In genomic region chr3:95677420-95678090, GRCm38 (mm10) we compare ENCODE assay signal across 1 mouse cellular context.
TF ChIP-seq lines count a peak whose summit lies in the region.

No protein-coding gene starts in this region.

TF ChIP-seq in MEL, 35 proteins besides CTCF, POLR2A, EP300 and RAD21:
- TF ChIP-seq ZC3H11A (IDR thresholded peaks at IDR 0.05; ENCODE audit: low read depth, low read length) (no peak), CHD1 (IDR thresholded peaks at IDR 0.05; ENCODE audit: low read depth, low read length) (no peak), BHLHE40 (IDR thresholded peaks at IDR 0.05; ENCODE audit: borderline replicate concordance, low read depth, low read length) (no peak), GABPA (IDR thresholded peaks at IDR 0.05; ENCODE audit: low read depth, low read length) (no peak), MXI1 (IDR thresholded peaks at IDR 0.05; ENCODE audit: low read depth, low read length) (no peak), POLR2AphosphoS2 (IDR thresholded peaks at IDR 0.05; ENCODE audit: low read length) (no peak), ZNF384 (IDR thresholded peaks at IDR 0.05; ENCODE audit: low read depth, low read length) (no peak), MAZ (IDR thresholded peaks at IDR 0.05; ENCODE audit: low read depth, low read length) (no peak), MYB (IDR thresholded peaks at IDR 0.05; ENCODE audit: low read depth, low read length) (no peak), MAX (IDR thresholded peaks at IDR 0.05; ENCODE audit: low read length) (no peak), SIN3A (IDR thresholded peaks at IDR 0.05; ENCODE audit: low read length) (no peak), CHD2 (IDR thresholded peaks at IDR 0.05; ENCODE audit: low read length) (no peak), ELF1 (IDR thresholded peaks at IDR 0.05; ENCODE audit: low read depth, low read length) (no peak), KAT2A (conservative IDR thresholded peaks at IDR 0.05; ENCODE audit: low read depth, low read length) (no peak), ZKSCAN1 (IDR thresholded peaks at IDR 0.05; ENCODE audit: low read depth, low read length) (no peak), GATA1 (IDR thresholded peaks at IDR 0.05; ENCODE audit: low read depth, low read length) (no peak), SMC3 (IDR thresholded peaks at IDR 0.05; ENCODE audit: low read depth, low read length) (no peak), TBP (IDR thresholded peaks at IDR 0.05; ENCODE audit: low read depth, low read length) (no peak), MYC (IDR thresholded peaks at IDR 0.05; ENCODE audit: low read depth, low read length) (no peak), USF1 (IDR thresholded peaks at IDR 0.05; ENCODE audit: low read depth, low read length) (no peak)
